Mouse (Mus musculus) splenic B cell, adult 2 months (primary cell): Measurements from ENCODE around the gene Ing4.
"Not testable (repeated sequence)": the region's sequence is repeated elsewhere in the genome, so short reads cannot be mapped to it uniquely, and the experiment has no call there.

ENCODE experiments used
- DNase-seq: peaks from one replicate; pipeline ENCODE4 v3.0.0-alpha.2; 2011; ENCODE audit warnings: low read depth, low spot score
- H3K27me3 ChIP-seq: 2 replicates; pipeline ENCODE4 v1.6.1; 2012; ENCODE audit warnings: mild to moderate bottlenecking, low read length, moderate library complexity, mixed read lengths; ENCODE audit not compliant: control insufficient read depth, poor library complexity, insufficient read depth, severe bottlenecking
- H3K36me3 ChIP-seq: 2 replicates; pipeline ENCODE4 v1.6.1; 2012; ENCODE audit warnings: mild to moderate bottlenecking, low read length, moderate library complexity, mixed read lengths; ENCODE audit not compliant: control insufficient read depth, poor library complexity, insufficient read depth, severe bottlenecking

Gene Ing4

GRCm38 (mm10) chr6:125009181-125010073 is 30.1 kb upstream of the Ing4 start:
- peak; percentile 89 for DNase-seq
- no peaks in the 10 kb centered on the region for H3K27me3 ChIP-seq
- no peaks in the 10 kb centered on the region for H3K36me3 ChIP-seq

GRCm38 (mm10) chr6:125017682-125018081 is 21.9 kb upstream of the Ing4 start:
- H3K27me3 ChIP-seq = no peaks in the 10 kb centered on the region
- H3K36me3 ChIP-seq = peaks cover 8% of the 10 kb centered on the region
- DNase-seq = no peak

- peak; percentile 84 for DNase-seq
- not testable (repeated sequence) for H3K27me3 ChIP-seq
- H3K36me3 ChIP-seq = peaks cover 11% of the 10 kb centered on the region; the same call in 1 of the 2 replicates
Measured at GRCm38 (mm10) chr6:125030532-125030931, 9.0 kb upstream of the Ing4 start.

GRCm38 (mm10) chr6:125031604-125032003 is 8.0 kb upstream of the Ing4 start:
- peaks cover 10% of the 10 kb centered on the region; the same call in 1 of the 2 replicates for H3K36me3 ChIP-seq
- no peaks in the 10 kb centered on the region; the same call in 1 of the 2 replicates for H3K27me3 ChIP-seq
- no peak for DNase-seq

DNA sequence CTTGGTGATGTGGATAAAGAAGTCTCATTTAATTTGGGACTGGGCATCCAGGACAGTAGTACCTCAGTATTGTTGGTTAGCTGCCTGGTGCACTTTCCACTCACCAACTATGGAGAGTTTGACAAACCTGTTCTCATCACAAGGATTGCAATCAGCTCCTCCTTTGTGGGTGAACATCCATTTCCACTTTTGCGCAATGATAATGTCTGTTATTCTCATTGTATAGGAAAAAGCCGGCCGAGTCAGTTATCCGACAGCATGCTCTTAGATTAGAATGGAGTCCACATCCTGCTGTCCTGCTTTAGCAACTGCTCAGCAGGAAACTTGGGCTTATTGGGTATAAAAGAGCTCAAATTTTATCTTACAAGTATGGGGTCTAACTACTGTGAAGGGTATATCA is 894 bp upstream of the Ing4 start:
- Histone ChIP-seq H3K27me3 (no peaks in the 10 kb centered on the region), H3K36me3 (peaks cover 2% of the 10 kb centered on the region)
- DNase-seq = no peak

DNA sequence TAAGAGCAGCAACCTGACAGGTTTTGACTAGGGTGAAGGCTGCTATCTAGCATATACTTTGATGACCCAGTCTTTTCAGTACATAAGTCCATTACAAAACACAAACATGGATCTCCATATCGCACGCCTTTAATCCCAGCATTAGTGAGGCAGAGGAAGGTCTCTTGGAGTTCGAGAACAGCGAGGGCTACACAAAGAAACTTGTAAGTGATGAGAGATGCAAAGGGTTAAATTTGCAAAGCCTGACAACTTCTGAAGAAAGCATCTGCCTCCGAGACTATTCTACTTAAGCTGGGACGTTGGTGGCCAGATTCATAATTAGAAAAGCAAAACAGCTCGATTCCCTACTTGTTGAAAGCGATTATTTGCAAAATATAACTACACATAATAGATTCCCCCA is 429 bp upstream of the Ing4 start:
- no peak for DNase-seq
- Histone ChIP-seq H3K27me3 (no peaks in the 10 kb centered on the region), H3K36me3 (peaks cover 2% of the 10 kb centered on the region)

DNA sequence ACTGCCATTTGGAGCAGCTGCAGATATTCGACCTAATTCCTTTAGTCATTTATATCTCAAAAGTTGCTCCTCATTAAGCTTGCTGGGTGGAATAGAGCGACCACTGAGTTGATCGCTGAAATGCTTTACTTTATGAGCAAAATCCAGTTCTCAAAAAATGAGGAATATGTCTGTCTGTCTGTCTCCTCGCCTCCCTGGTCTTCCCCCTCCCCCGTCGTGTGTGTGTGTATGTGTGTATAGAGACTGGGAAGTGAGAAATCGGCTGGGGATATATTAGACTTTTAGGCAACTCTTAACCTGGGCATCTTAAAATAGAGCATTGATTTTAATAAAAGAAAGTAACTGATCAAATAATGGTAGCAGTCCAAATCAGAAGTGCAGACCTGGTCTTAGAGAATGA is 661 bp downstream of the Ing4 start:
- Histone ChIP-seq H3K27me3 (no peaks in the 10 kb centered on the region), H3K36me3 (peaks cover 2% of the 10 kb centered on the region)
- DNase-seq = no peak

GRCm38 (mm10) chr6:125041047-125041446 is 1.5 kb downstream of the Ing4 start:
- peak; percentile 28 for DNase-seq
- H3K27me3 ChIP-seq = no peaks in the 10 kb centered on the region
- no peaks in the 10 kb centered on the region; the same call in none of the 2 replicates for H3K36me3 ChIP-seq

GRCm38 (mm10) chr6:125042081-125042480 is 2.5 kb downstream of the Ing4 start:
- no peaks in the 10 kb centered on the region; the same call in none of the 2 replicates for H3K36me3 ChIP-seq
- DNase-seq = no peak
- no peaks in the 10 kb centered on the region for H3K27me3 ChIP-seq

GRCm38 (mm10) chr6:125046691-125047090 is 7.1 kb downstream of the Ing4 start:
- peaks cover 6% of the 10 kb centered on the region for H3K36me3 ChIP-seq
- H3K27me3 ChIP-seq = no peaks in the 10 kb centered on the region
- peak; percentile 85 for DNase-seq

GRCm38 (mm10) chr6:125049678-125050077 is 10.1 kb downstream of the Ing4 start, which contains the start of gene Acrbp:
Gene Acrbp (plus strand): TSS chr6:125049689.
- DNase-seq = no peak
- peaks cover 12% of the 10 kb centered on the region for H3K36me3 ChIP-seq
- H3K27me3 ChIP-seq = no peaks in the 10 kb centered on the region

DNA sequence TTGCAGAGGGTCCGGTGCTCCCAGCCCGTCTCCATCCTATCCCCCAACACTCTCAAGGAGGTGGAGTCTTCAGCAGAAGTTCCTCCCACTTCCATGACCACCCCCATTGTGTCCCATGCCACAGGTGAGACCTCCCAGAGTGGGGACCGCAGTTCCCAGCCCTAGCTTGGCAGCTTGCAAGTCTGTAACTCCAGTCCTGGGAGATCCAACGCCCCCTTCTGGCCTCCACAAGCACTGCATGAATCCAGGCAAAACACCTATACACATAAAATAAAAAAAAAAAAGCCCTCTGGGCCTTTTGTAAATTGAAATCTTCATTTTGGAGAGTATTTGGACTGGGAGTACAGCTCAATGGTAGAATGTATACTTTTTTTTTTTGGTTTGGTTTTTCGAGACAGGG is 11.7 kb downstream of the Ing4 start:
- no peaks in the 10 kb centered on the region for H3K27me3 ChIP-seq
- H3K36me3 ChIP-seq = peaks cover 12% of the 10 kb centered on the region
- DNase-seq = peak; percentile 56

DNA sequence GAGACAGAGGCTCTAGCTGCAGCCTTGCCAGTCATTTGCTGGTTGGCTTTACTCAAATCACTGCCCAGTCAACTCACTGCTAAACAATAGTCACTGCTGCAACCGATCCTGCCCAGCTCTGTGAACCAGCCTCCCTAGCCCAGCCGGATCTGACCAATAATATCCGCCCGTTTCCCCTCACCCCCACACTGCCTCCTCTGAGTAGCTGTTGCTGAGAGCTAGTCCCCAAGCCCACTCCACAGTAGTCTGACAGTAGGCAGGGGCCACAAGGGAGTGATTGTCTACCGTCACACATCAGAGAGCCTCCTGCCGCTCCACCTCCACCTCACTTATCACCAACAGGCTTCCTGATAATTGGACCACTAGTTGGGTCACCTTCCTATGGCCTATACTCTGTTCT is 21.9 kb downstream of the Ing4 start:
- DNase-seq = no peak
- H3K36me3 ChIP-seq = no peaks in the 10 kb centered on the region
- no peaks in the 10 kb centered on the region for H3K27me3 ChIP-seq

DNA sequence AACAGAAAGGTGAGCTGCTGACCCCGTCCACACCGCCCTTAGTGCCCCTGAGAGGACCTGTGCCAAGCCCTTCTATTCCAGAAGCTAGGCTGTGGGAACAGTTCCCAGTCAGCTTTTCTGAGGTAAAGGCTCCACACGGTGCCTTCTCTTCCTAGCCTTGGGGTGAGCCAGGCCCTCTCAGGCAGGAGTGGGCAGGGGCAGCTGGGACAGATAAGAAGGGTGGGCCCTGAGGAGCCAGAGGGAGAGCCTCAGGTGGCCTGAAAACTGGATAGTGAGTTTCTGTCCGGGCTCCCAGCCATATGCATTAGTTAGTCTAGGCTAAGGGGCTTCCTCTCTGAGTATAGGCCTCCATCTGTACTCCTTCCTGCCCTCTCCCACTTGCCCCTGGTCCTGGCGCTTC is 23.0 kb downstream of the Ing4 start:
- no peaks in the 10 kb centered on the region for H3K36me3 ChIP-seq
- DNase-seq = no peak
- H3K27me3 ChIP-seq = no peaks in the 10 kb centered on the region

GRCm38 (mm10) chr6:125063906-125064305 is 24.3 kb downstream of the Ing4 start:
- DNase-seq = no peak
- Histone ChIP-seq H3K36me3 (no peaks in the 10 kb centered on the region), H3K27me3 (no peaks in the 10 kb centered on the region)
